Mouse (Mus musculus): ENCODE results near the gene D6Ertd527e.

The D6Ertd527e gene

GRCm38 (mm10) chr6:87150471-87150870 is 45.9 kb downstream of the D6Ertd527e start:
- in situ Hi-C loops (cut with MboI): no loop called here

GRCm38 (mm10) chr6:87151427-87151826 is 46.9 kb downstream of the D6Ertd527e start:
- in situ Hi-C loops (cut with MboI): no loop called here

DNA sequence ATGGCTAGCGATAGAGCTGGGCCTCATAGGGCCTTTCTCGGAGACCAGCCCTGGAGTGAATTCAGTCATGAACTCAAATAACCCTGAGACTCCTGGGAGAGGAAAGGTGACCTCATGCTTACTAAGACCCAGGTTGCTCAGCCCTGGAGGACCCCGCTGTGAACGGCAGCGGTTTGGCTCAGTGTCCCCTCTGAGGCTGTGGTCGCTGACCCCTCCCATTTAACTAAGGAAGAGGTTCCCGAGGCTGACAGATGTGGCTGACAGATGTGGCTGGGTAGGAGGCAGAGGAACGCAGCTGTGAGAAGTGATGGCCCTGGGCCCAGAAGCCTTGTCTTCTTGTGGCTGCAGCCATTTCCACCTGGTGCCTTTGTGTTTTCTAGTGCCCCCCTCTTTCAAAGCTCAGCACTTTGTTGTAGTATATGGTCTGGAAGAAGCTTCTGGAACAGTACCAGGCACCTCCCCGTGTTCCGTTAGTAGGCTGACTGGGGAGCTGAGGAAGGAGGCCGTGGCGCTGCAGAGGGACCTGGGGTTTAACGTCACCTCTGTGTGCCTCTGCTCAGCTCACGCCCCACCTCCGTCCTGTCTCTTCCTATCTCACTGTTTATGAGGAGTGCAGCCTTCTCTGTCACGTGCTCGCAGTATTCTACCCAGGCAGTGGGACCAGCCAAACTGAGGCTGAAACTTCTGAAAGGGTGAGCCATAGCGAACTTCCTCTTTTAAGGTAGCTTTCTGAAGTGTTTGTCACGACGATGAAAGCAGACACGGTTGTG is 48.1 kb downstream of the D6Ertd527e start:
- in situ Hi-C loops (cut with MboI): no loop called here

DNA sequence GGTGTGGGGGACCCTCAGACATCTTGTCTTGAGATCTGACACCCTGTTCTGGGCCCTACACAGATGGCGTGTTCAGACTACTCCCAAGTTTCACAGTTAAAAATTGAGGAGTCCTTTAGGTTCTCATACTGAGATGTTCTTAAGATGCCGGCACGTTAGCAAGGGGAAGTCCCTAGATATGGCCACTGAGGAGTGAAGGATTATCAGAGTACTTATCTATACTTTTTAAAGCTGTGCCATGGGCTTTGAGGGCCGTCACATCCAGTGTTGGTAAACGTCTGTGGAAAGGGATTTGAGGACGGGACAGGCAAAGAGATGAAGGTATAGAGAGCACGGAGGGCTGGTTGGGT is 48.7 kb downstream of the D6Ertd527e start:
- in situ Hi-C loops (cut with MboI): no loop called here

DNA sequence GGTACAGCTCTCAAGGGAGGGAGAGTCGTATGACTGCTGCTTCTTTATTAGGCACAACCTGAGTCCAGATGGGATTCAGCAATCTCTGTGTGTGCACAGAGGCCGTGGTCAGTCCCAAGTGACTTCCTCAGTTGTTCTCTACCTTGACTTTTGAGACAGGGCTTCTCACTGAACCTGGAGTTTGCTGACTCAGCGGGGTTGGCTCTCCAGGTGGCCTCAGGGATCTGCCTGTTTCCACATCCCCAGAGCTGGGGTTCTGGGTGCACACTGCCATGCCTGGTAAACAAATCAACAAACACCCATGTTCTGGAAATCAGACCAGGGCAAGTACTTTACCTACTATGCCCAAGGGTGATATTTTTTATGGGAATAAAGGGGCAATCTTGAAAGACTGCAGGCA is 49.3 kb downstream of the D6Ertd527e start:
- in situ Hi-C loops (cut with MboI): no loop called here

- in situ Hi-C loops (cut with MboI): no loop called here
Measured at GRCm38 (mm10) chr6:87158062-87158623, 53.6 kb downstream of the D6Ertd527e start.

DNA sequence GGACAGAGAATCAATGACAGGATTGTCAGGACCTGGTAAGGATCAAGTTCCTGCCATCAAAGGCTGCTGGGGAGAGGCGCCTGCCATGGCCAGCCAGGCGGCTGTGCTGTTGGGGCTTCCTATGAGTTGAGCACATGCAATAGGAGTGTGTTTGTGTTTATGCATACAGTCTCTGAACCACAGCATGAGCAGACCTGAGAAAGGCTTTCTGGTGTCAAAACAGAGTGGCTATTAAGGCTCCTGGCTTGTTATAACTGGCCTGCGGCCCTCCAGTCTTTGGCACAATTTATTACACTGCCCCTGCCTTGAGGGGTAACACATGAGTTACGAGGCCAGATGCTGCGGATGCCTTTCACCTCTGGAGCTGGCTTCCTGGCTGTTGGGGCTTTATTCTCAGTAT is 55.6 kb downstream of the D6Ertd527e start:
- in situ Hi-C loops (cut with MboI): no loop called here

GRCm38 (mm10) chr6:87161391-87162263 is 57.1 kb downstream of the D6Ertd527e start:
- in situ Hi-C loops (cut with MboI): no loop called here
